Mouse (Mus musculus) midbrain, embryonic 15.5 days (tissue): ENCODE data around the gene Vwa7. TPM values are rescaled to one million over a fixed set of nuclear protein-coding genes. Genes with fewer than 3 reads are reported as not detected.
A peak's percentile ranks its signal among the peaks of the same experiment; 100 is the strongest.
"Not testable (repeated sequence)": the region's sequence is repeated elsewhere in the genome, so short reads cannot be mapped to it uniquely, and the experiment has no call there.

Experiments used
- ATAC-seq: fragments of 200-750 bp; cut with Nextera tagmentation; replicated peaks from 2 replicates; pipeline ENCODE4 v1.8.0; 2017; ENCODE audit warnings: moderate TSS enrichment
- H3K27ac ChIP-seq: fragments of 300-500 bp; sonication (generic); 2 replicates; pipeline ENCODE4 v1.5.1; 2015; ENCODE audit warnings: mild to moderate bottlenecking, inconsistent platforms
- H3K27me3 ChIP-seq: fragments of 300-500 bp; sonication (generic); replicated peaks from 2 replicates; pipeline ENCODE4 v1.6.1; 2015; ENCODE audit warnings: inconsistent platforms
- H3K36me3 ChIP-seq: fragments of 300-500 bp; sonication (generic); replicated peaks from 2 replicates; pipeline ENCODE4 v1.6.1; 2015; ENCODE audit warnings: inconsistent platforms
- H3K4me1 ChIP-seq: fragments of 300-500 bp; sonication (generic); 2 replicates; pipeline ENCODE4 v1.6.1; 2015; ENCODE audit warnings: inconsistent platforms
- H3K4me2 ChIP-seq: fragments of 300-500 bp; sonication (generic); 2 replicates; pipeline ENCODE4 v1.6.1; 2015; ENCODE audit warnings: inconsistent platforms, mild to moderate bottlenecking, moderate library complexity
- H3K4me3 ChIP-seq: fragments of 300-500 bp; sonication (generic); 2 replicates; pipeline ENCODE4 v1.5.1; 2015; ENCODE audit warnings: mild to moderate bottlenecking, inconsistent platforms
- H3K9ac ChIP-seq: fragments of 300-500 bp; sonication (generic); 2 replicates; pipeline ENCODE4 v1.6.1; 2015; ENCODE audit warnings: mild to moderate bottlenecking, inconsistent platforms
- H3K9me3 ChIP-seq: fragments of 300-500 bp; sonication (generic); 2 replicates; pipeline ENCODE4 v1.6.1; 2016; ENCODE audit warnings: inconsistent platforms
- WGBS: fragments of 180-500 bp; shearing (Covaris S2); methylation state at CpG from one replicate; pipeline ENCODE4 v1.1.7; 2015; ENCODE audit warnings: mixed read lengths; 5-methylcytosine and 5-hydroxymethylcytosine counted together
- polyA plus RNA-seq: library from polyadenylated mRNA; unstranded; fragments of >200 nt; fragmentation: Nextera tagmentation; extraction: Ambion mirVana; gene quantifications from 2 replicates; pipeline ENCODE4 v1.2.1, GENCODE M21; 2015

Vwa7 gene
- polyA plus RNA-seq, 1 experiment from 2014 or later: 0.06 TPM

GRCm38 (mm10) chr17:35026206-35026605, 9.8 kb downstream of the Vwa7 start:
- WGBS: 84% methylated on average over 5 of the region's 5 CpGs
- H3K9ac ChIP-seq: no peak overlapping the region
- ATAC-seq: no peak

GRCm38 (mm10) chr17:35027277-35028068, 11.1 kb downstream of the Vwa7 start, which contains the start of gene Sapcd1:
Sapcd1 (minus strand) TSS chr17:35028016.
- peak; percentile 51; the same call in 1 of the 2 replicates for ATAC-seq
- peaks cover 9% of the 10 kb centered on the region for H3K4me1 ChIP-seq
- 30% methylated on average over 13 of the region's 13 CpGs for WGBS
- no peaks in the 10 kb centered on the region for H3K27me3 ChIP-seq
- H3K4me3 ChIP-seq: no peak within 1 kb of the TSS
- H3K4me2 ChIP-seq: no peak within 1 kb of the TSS
- H3K36me3 ChIP-seq: no peaks in the 10 kb centered on the region
- H3K9me3 ChIP-seq: no peaks in the 10 kb centered on the region
- H3K9ac ChIP-seq: 0 out of 2 replicates have a peak within 1 kb of the TSS, but pooled peaks have one; percentile 3
- peak within 1 kb of the TSS; percentile 49 for H3K27ac ChIP-seq

More at GRCm38 (mm10) chr17:35026206-35026605, 9.8 kb downstream of the Vwa7 start:
- Histone ChIP-seq H3K27ac (no peak overlapping the region), H3K4me3 (no peak overlapping the region), H3K4me1 (peaks cover 15% of the 10 kb centered on the region), H3K36me3 (no peaks in the 10 kb centered on the region), H3K9me3 (no peaks in the 10 kb centered on the region), H3K27me3 (no peaks in the 10 kb centered on the region), H3K4me2 (no peak overlapping the region)

DNA sequence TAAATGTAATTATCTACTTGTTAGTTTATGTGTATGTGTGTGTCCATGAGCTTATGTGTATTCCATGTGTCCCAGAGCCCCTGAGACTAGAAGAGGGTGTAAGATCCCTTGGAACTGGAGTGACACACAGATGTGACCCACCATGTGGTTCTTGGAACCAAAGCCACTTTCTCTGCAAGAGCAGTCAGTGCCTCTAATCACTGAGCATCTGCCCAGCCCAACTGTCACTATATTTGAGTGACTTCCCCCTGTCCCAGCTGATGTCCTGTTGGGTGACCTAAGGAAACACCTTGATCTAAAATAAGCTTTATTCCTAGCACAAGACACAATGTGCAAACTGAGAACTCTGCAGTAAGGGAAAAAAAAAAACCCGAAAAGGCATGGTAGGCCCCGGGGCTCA, 11.9 kb downstream of the Vwa7 start:
- Histone ChIP-seq H3K27ac (no peak overlapping the region), H3K27me3 (no peaks in the 10 kb centered on the region), H3K9ac (no peak overlapping the region), H3K4me1 (peaks cover 9% of the 10 kb centered on the region), H3K4me2 (no peak overlapping the region), H3K4me3 (no peak overlapping the region), H3K9me3 (no peaks in the 10 kb centered on the region), H3K36me3 (no peaks in the 10 kb centered on the region)
- no peak for ATAC-seq
- WGBS: 85% methylated on average over 2 of the region's 2 CpGs

DNA sequence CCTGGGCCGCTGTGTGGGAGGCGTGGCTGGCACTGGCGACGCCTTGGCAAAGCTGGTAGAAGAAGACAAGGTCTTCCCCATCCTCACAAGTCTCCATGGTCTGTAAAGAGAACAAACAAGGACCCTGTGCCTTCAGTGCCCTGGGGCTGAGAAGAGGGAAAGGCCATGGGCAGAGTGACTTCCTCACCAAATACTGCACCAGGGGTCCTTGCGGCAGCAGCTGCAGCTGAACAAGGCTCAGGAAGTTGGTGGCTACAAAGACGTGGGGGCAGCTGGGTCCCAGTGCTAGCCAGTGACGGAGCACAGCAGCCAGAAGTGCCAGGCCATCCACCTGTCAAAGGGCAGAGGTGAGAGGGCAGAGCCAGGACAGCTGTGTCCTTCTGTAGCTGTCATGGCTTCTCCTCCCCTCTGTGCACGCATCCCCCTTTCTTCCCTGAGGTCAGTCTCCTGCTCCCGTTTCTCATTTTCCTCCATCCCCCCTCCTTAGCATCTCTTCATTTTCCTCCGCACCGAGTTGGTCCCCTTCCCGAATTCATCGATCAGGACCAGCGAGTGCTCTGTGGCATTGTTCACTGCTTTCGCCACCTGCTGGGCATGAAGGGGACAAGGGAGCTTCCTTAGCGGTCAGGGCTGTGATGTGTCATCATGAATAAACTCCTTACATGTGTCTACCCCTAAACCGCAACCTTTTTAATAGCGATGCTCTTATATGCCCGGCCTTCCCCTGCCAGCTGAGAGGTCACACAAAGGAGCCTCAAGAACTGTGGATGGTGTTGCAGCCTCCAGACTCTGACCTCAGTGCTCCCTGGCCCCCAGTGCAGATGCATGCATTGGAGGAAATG, 13.5 kb downstream of the Vwa7 start:
- H3K27me3 ChIP-seq: no peaks in the 10 kb centered on the region
- H3K36me3 ChIP-seq: no peaks in the 10 kb centered on the region
- H3K4me3 ChIP-seq: 0 out of 2 replicates have a peak overlapping the region, but pooled peaks have one; percentile 9
- 0 out of 2 replicates have a peak, but pooled peaks have one; percentile 31 for ATAC-seq
- peak overlapping the region; percentile 46 for H3K4me2 ChIP-seq
- peaks cover 9% of the 10 kb centered on the region for H3K4me1 ChIP-seq
- peak overlapping the region; percentile 25 for H3K9ac ChIP-seq
- 29% methylated on average over 19 of the region's 19 CpGs for WGBS
- no peaks in the 10 kb centered on the region for H3K9me3 ChIP-seq
- H3K27ac ChIP-seq: no peak overlapping the region

DNA sequence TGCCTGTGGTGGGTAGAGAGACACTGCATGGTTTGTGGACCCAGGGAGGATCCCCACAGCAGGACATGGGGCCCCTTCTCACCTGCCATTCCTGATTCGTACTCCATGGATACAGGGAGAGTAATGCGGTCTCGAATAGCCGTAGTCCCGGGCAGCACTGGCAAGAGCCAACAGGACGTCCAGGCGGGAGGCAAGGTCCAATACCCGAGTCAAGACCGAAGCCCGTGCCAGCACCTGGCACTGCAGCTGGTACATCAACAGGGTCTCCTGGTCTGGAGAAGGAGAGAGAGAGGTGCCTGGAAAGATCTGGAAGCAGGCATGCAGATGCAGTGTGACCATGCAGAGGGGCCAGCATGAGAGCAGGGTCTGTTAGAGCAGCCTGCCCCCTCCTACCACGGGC, 14.9 kb downstream of the Vwa7 start:
- H3K4me1 ChIP-seq: peaks cover 9% of the 10 kb centered on the region
- ATAC-seq: no peak
- 91% methylated on average over 11 of the region's 11 CpGs for WGBS
- no peak overlapping the region for H3K4me2 ChIP-seq
- H3K36me3 ChIP-seq: no peaks in the 10 kb centered on the region
- no peaks in the 10 kb centered on the region for H3K27me3 ChIP-seq
- no peak overlapping the region for H3K4me3 ChIP-seq
- H3K27ac ChIP-seq: no peak overlapping the region
- no peak overlapping the region for H3K9ac ChIP-seq
- H3K9me3 ChIP-seq: no peaks in the 10 kb centered on the region

DNA sequence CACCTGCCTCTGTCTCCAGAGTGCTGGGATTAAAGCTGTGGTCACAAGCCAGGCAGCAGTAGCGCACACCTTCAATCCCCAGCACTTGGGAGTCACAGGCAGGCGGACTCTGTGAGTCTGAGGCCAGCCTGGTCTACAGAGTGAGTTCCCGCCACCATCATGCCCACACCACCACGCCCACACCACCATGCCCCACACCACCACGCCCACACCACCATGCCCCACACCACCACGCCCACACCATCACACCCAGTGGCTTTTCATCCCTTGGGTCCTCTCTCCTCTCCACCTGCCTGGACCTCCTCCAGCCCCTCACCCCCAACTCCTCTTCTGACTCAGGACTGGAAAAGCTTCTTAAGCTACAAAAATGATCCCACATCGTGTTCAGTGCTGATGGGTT, 15.5 kb downstream of the Vwa7 start:
- 91% methylated on average over 7 of the region's 7 CpGs for WGBS
- Histone ChIP-seq H3K9ac (no peak overlapping the region), H3K4me1 (peaks cover 9% of the 10 kb centered on the region), H3K36me3 (no peaks in the 10 kb centered on the region), H3K4me2 (no peak overlapping the region), H3K27me3 (no peaks in the 10 kb centered on the region), H3K9me3 (no peaks in the 10 kb centered on the region), H3K4me3 (no peak overlapping the region), H3K27ac (no peak overlapping the region)
- no peak for ATAC-seq

DNA sequence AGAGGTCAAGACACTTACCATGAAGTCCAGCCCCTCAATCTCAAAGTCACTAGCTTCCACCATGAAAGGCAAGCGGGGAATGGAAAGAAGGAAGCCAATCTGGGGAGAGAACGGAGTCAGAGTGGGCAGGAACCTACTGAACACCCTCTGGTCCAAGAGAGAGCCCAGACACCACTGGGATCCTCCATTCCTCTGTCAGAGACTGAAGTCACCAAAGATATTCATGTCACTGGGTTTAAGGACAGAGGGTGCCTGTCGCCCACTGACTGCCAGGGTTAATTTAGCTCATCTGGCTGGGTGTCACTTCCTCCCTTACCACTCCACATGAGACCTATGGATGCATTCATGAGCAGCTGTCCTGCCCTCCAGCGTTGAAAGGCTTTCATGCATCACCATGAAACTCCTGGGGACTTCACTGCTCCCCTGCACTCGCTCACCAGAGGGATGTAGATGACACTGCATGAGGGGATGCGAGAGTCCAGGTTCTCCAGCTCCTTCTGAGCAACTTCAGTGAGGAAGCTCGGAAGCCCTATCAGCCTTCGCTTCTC, 16.0 kb downstream of the Vwa7 start:
- WGBS: 73% methylated on average over 8 of the region's 8 CpGs
- Histone ChIP-seq H3K4me2 (no peak overlapping the region), H3K36me3 (no peaks in the 10 kb centered on the region), H3K27ac (no peak overlapping the region), H3K27me3 (no peaks in the 10 kb centered on the region), H3K4me1 (peaks cover 6% of the 10 kb centered on the region), H3K4me3 (no peak overlapping the region), H3K9ac (no peak overlapping the region), H3K9me3 (no peaks in the 10 kb centered on the region)
- ATAC-seq: no peak

GRCm38 (mm10) chr17:35033703-35034102, 17.3 kb downstream of the Vwa7 start:
- H3K9me3 ChIP-seq, H3K36me3 ChIP-seq, H3K4me2 ChIP-seq, H3K4me1 ChIP-seq, H3K27me3 ChIP-seq, H3K27ac ChIP-seq, H3K4me3 ChIP-seq, H3K9ac ChIP-seq, ATAC-seq: not testable (repeated sequence)
- WGBS: 84% methylated on average over 1 of the region's 1 CpGs

- no peak for ATAC-seq
- WGBS: 78% methylated on average over 6 of the region's 6 CpGs
Measured at GRCm38 (mm10) chr17:35034896-35035295, 18.5 kb downstream of the Vwa7 start.

GRCm38 (mm10) chr17:35039121-35039873, 22.9 kb downstream of the Vwa7 start:
- no peak for ATAC-seq
- Histone ChIP-seq H3K36me3 (no peaks in the 10 kb centered on the region), H3K9me3 (no peaks in the 10 kb centered on the region), H3K27ac (no peak overlapping the region), H3K9ac (no peak overlapping the region), H3K27me3 (no peaks in the 10 kb centered on the region), H3K4me3 (no peak overlapping the region), H3K4me1 (no peaks in the 10 kb centered on the region), H3K4me2 (no peak overlapping the region)
- 86% methylated on average over 11 of the region's 11 CpGs for WGBS

More at GRCm38 (mm10) chr17:35034896-35035295, 18.5 kb downstream of the Vwa7 start:
- Histone ChIP-seq H3K9me3 (no peaks in the 10 kb centered on the region), H3K27ac (no peak overlapping the region), H3K4me1 (peaks cover 2% of the 10 kb centered on the region), H3K27me3 (no peaks in the 10 kb centered on the region), H3K4me3 (no peak overlapping the region), H3K4me2 (no peak overlapping the region), H3K9ac (no peak overlapping the region), H3K36me3 (no peaks in the 10 kb centered on the region)

GRCm38 (mm10) chr17:35043794-35044193, 27.4 kb downstream of the Vwa7 start:
- H3K4me1 ChIP-seq: peaks cover 8% of the 10 kb centered on the region
- no peak overlapping the region for H3K9ac ChIP-seq
- H3K9me3 ChIP-seq: no peaks in the 10 kb centered on the region
- no peak overlapping the region for H3K4me2 ChIP-seq
- no peak overlapping the region for H3K27ac ChIP-seq
- no peaks in the 10 kb centered on the region for H3K36me3 ChIP-seq
- no peak for ATAC-seq
- WGBS: 88% methylated on average over 4 of the region's 4 CpGs
- no peak overlapping the region for H3K4me3 ChIP-seq
- no peaks in the 10 kb centered on the region for H3K27me3 ChIP-seq
